Mouse (Mus musculus) C2C12 (cell line): ENCODE data around the gene Nkx1-2. TPM values are rescaled to one million over a fixed set of nuclear protein-coding genes. Genes with fewer than 3 reads are reported as not detected.

Experiments
- H3K27me3 ChIP-seq: one replicate; pipeline ENCODE4 v1.6.1; 2011; ENCODE audit not compliant: control insufficient read depth, insufficient read depth, insufficient read length
- H3K36me3 ChIP-seq: one replicate; pipeline ENCODE4 v1.6.1; 2011; ENCODE audit not compliant: control insufficient read depth, insufficient read depth
- H3K4me3 ChIP-seq: one replicate; pipeline ENCODE4 v1.5.1; 2011; ENCODE audit warnings: mild to moderate bottlenecking, control low read depth; ENCODE audit not compliant: poor library complexity, insufficient read depth, severe bottlenecking
- H3K79me2 ChIP-seq: one replicate; pipeline ENCODE4 v1.6.1; 2011; ENCODE audit not compliant: control insufficient read depth, insufficient read depth
- H3K79me3 ChIP-seq: one replicate; pipeline ENCODE4 v1.6.1; 2011; ENCODE audit warnings: low read depth, control low read depth
- H3ac ChIP-seq: one replicate; pipeline ENCODE3; 2011; ENCODE audit warnings: low read depth; ENCODE audit not compliant: control insufficient read depth, insufficient read length
- CEBPB ChIP-seq: IDR thresholded peaks from one replicate; pipeline ENCODE4 v1.6.1; 2011; ENCODE audit warnings: low read depth, mild to moderate bottlenecking, control low read depth, moderate library complexity
- CTCF ChIP-seq: IDR thresholded peaks from one replicate; pipeline ENCODE4 v1.5.1; 2011; ENCODE audit not compliant: control insufficient read depth, insufficient read depth, insufficient read length
- FOSL1 ChIP-seq: IDR thresholded peaks from one replicate; pipeline ENCODE4 v1.8.0; 2011; ENCODE audit warnings: mild to moderate bottlenecking, low read length; ENCODE audit not compliant: poor library complexity, insufficient read depth, severe bottlenecking
- MAX ChIP-seq: IDR thresholded peaks from one replicate; pipeline ENCODE4 v1.6.1; 2011; ENCODE audit warnings: mild to moderate bottlenecking, control low read depth
- MYOD1 ChIP-seq: IDR thresholded peaks from one replicate; pipeline ENCODE4 v1.6.1; 2011; ENCODE audit warnings: low read depth; ENCODE audit not compliant: control insufficient read depth, insufficient read length
- MYOG ChIP-seq: IDR thresholded peaks from one replicate; pipeline ENCODE4 v1.6.1; 2011; ENCODE audit not compliant: control insufficient read depth, insufficient read length; ENCODE audit errors: extremely low read depth
- USF1 ChIP-seq: IDR thresholded peaks from one replicate; pipeline ENCODE4 v1.6.1; 2011; ENCODE audit warnings: low read depth, mild to moderate bottlenecking, control low read depth, moderate library complexity
- polyA plus RNA-seq: library from polyadenylated mRNA; unstranded; fragments of >200 nt; fragmentation: generic; extraction: Trizol; gene quantifications from one replicate; pipeline ENCODE4 v1.2.1, GENCODE M21; 2012; ENCODE audit warnings: missing spikeins

Gene Nkx1-2
- polyA plus RNA-seq, 1 experiment: not detected

GRCm38 (mm10) chr7:132589610-132590009, 9.8 kb downstream of the Nkx1-2 start:
- TF ChIP-seq CTCF: no peak
- TF ChIP-seq USF1: no peak
- TF ChIP-seq MYOD1: no peak
- TF ChIP-seq MYOG: no peak
- no peak for TF ChIP-seq CEBPB
- TF ChIP-seq MAX: no peak
- no peak for TF ChIP-seq FOSL1
- no peaks in the 10 kb centered on the region for H3K79me3 ChIP-seq

DNA sequence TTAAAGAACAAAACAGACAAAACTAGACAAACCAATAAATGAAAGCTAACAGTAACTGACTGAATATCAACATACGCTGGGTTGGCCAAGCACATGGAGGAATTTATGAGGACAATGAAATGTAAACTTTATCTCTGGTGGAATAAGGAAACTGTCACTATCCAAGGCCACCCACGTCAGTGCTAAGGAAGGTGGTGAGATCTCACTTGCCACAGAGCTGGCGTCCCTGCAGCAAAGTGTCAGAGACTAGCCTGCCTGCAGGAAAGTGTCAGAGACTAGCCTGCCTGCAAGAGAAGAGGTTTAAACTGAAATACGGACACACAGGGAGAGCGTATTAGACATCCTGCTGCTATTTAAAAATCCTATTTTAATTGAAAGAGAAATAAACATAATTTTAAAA, 12.3 kb downstream of the Nkx1-2 start:
- TF ChIP-seq MYOD1 (no peak), CEBPB (no peak), CTCF (no peak)
- Histone ChIP-seq H3K79me2 (no peaks in the 10 kb centered on the region), H3K27me3 (peaks cover 21% of the 10 kb centered on the region), H3ac (no peak overlapping the region), H3K79me3 (no peaks in the 10 kb centered on the region), H3K4me3 (no peak overlapping the region), H3K36me3 (no peaks in the 10 kb centered on the region)

More at GRCm38 (mm10) chr7:132589610-132590009, 9.8 kb downstream of the Nkx1-2 start:
- H3K79me2 ChIP-seq: no peaks in the 10 kb centered on the region
- H3K4me3 ChIP-seq: no peak overlapping the region
- peaks cover 12% of the 10 kb centered on the region for H3K27me3 ChIP-seq
- no peak overlapping the region for H3ac ChIP-seq
- H3K36me3 ChIP-seq: no peaks in the 10 kb centered on the region

DNA sequence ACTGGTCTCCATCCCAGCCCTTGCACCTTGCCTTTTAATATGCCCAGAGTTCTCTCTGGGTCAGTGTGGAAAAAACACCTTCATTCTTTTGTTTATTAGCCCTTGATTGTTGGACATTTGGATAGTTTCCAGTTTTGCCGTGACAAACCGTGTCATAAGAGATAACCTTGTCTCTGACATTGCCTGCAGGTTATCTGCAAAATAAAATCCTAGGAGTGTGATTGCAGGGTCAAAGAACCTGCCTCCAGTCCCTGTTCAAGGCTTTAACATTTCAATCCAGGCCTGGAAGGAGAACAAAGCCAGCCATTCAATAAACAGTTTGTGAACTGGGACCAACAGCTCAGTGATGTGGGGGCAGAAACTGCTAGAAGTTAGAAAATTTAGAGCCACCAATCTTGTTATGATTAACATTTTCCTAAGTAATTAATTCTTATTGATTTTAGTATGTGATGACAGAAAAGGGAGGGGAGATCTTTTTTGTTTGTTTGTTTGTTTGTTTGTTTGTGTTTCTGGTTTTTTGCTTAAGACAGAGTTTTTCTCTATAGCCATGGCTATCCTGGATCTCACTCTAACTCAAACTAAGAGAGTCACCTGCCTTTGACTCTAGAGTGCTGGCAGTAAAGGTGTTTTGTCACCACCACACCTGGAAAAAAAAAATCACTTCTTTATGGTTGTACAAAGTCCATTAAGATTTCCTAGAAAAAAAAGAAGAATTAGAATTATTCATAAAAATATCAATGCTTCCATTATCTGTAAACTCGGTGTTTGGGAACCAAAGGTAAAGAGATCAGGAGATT, 13.5 kb downstream of the Nkx1-2 start:
- H3K79me2 ChIP-seq: no peaks in the 10 kb centered on the region
- H3K79me3 ChIP-seq: no peaks in the 10 kb centered on the region
- no peaks in the 10 kb centered on the region for H3K36me3 ChIP-seq
- H3K27me3 ChIP-seq: peaks cover 24% of the 10 kb centered on the region
- no peak overlapping the region for H3K4me3 ChIP-seq
- H3ac ChIP-seq: no peak overlapping the region
- TF ChIP-seq MAX: no peak
- no peak for TF ChIP-seq FOSL1
- no peak for TF ChIP-seq MYOG

- no peak for TF ChIP-seq CTCF
- TF ChIP-seq USF1: no peak
- no peak for TF ChIP-seq MAX
- no peak for TF ChIP-seq MYOD1
- TF ChIP-seq FOSL1: no peak
- TF ChIP-seq CEBPB: no peak
- TF ChIP-seq MYOG: no peak
- H3K79me3 ChIP-seq: no peaks in the 10 kb centered on the region
- no peak overlapping the region for H3ac ChIP-seq
- no peak overlapping the region for H3K4me3 ChIP-seq
- H3K27me3 ChIP-seq: peaks cover 21% of the 10 kb centered on the region
- no peaks in the 10 kb centered on the region for H3K36me3 ChIP-seq
- no peaks in the 10 kb centered on the region for H3K79me2 ChIP-seq
These were observed 18.0 kb downstream of the Nkx1-2 start for GRCm38 (mm10) chr7:132581441-132581840.

- Histone ChIP-seq H3K36me3 (no peaks in the 10 kb centered on the region), H3ac (no peak overlapping the region), H3K79me3 (no peaks in the 10 kb centered on the region), H3K79me2 (peaks cover 2% of the 10 kb centered on the region), H3K27me3 (peaks cover 21% of the 10 kb centered on the region), H3K4me3 (no peak overlapping the region)
- TF ChIP-seq FOSL1 (no peak), MYOD1 (no peak), CTCF (no peak), CEBPB (no peak), MYOG (no peak), MAX (no peak), USF1 (no peak)
These were observed 18.9 kb downstream of the Nkx1-2 start for GRCm38 (mm10) chr7:132580511-132580910.

DNA sequence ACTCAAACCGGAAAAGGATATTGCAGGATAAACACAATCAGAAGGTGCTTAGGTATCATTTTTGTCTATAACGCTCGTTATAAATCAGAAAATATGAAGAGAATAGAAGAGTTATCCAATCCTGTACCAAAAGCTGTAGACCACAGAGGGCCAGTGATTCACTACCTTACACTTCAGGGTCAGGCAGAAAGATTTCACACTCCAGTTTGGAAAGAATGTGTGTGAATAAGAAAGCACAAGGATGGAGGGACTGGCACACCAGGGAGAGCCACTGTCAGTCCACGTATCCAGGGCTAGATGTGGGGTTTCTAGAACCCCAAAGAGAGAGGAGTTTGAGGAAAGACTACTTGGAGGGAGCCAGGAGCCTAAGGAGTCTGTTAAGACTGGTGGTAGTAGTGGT, 22.5 kb downstream of the Nkx1-2 start:
- Histone ChIP-seq H3K79me2 (peaks cover 38% of the 10 kb centered on the region), H3K27me3 (peaks cover 11% of the 10 kb centered on the region), H3K4me3 (no peak overlapping the region), H3K36me3 (no peaks in the 10 kb centered on the region), H3ac (no peak overlapping the region), H3K79me3 (peaks cover 28% of the 10 kb centered on the region)
- TF ChIP-seq CTCF: no peak
- TF ChIP-seq USF1: no peak
- no peak for TF ChIP-seq MYOD1
- no peak for TF ChIP-seq FOSL1
- no peak for TF ChIP-seq CEBPB
- no peak for TF ChIP-seq MYOG
- TF ChIP-seq MAX: no peak
